Mouse (Mus musculus) bone marrow, adult 2 months (tissue): Measurements from ENCODE around the gene P4ha2. TPM values are rescaled to one million over a fixed set of nuclear protein-coding genes. Genes with fewer than 3 reads are reported as not detected.

Experiments
- H3K27ac ChIP-seq: fragments of 200-500 bp; 2 replicates; pipeline ENCODE4 v1.5.1; 2012; ENCODE audit warnings: low read depth, mild to moderate bottlenecking, control low read depth, inconsistent platforms, low read length; ENCODE audit not compliant: control insufficient read depth, poor library complexity, insufficient read depth
- H3K4me1 ChIP-seq: fragments of 200-500 bp; 2 replicates; pipeline ENCODE4 v1.6.1; 2011; ENCODE audit warnings: low read length; ENCODE audit not compliant: control insufficient read depth, insufficient read depth
- H3K4me3 ChIP-seq: fragments of 200-500 bp; replicated peaks from 2 replicates; pipeline ENCODE3; 2011; ENCODE audit warnings: mild to moderate bottlenecking, low read depth, low read length, control low read depth; ENCODE audit not compliant: control insufficient read depth
- CTCF ChIP-seq: fragments of 200-500 bp; IDR thresholded peaks from 2 replicates; pipeline ENCODE4 v1.5.1; 2011; ENCODE audit warnings: low read length, control low read depth; ENCODE audit not compliant: control insufficient read depth, insufficient read depth
- POLR2A ChIP-seq: fragments of 200-500 bp; IDR thresholded peaks from 2 replicates; pipeline ENCODE4 v1.6.1; 2011; ENCODE audit warnings: low read depth, mild to moderate bottlenecking, control low read depth, low read length, borderline replicate concordance; ENCODE audit not compliant: control insufficient read depth
- WGBS: fragments of 180-500 bp; shearing (Covaris S2); methylation state at CpG from one replicate; pipeline ENCODE4 v1.1.7; 2018; 5-methylcytosine and 5-hydroxymethylcytosine counted together
- polyA plus RNA-seq: library from polyadenylated mRNA; stranded (reverse); fragments of >200 nt; gene quantifications from 2 replicates; pipeline ENCODE4 v1.2.4, GENCODE M21; 2011; ENCODE audit warnings: low replicate concordance; ENCODE audit not compliant: missing spikeins, insufficient read depth, insufficient read length

Gene P4ha2
- polyA plus RNA-seq, 1 experiment: 5.1 TPM

GRCm38 (mm10) chr11:54075353-54075752, 24.5 kb upstream of the P4ha2 start:
- TF ChIP-seq POLR2A (no peak), CTCF (no peak)
- H3K4me3 ChIP-seq: no peak overlapping the region
- no peaks in the 10 kb centered on the region for H3K4me1 ChIP-seq
- 81% methylated on average over 6 of the region's 6 CpGs for WGBS
- H3K27ac ChIP-seq: no peak overlapping the region

GRCm38 (mm10) chr11:54076101-54076500, 23.8 kb upstream of the P4ha2 start:
- no peak overlapping the region for H3K4me3 ChIP-seq
- TF ChIP-seq POLR2A (no peak), CTCF (no peak)
- H3K27ac ChIP-seq: no peak overlapping the region
- 74% methylated on average over 1 of the region's 1 CpGs for WGBS
- no peaks in the 10 kb centered on the region for H3K4me1 ChIP-seq

- TF ChIP-seq CTCF (no peak), POLR2A (0 out of 2 replicates have a peak, but pooled peaks have one; percentile 11)
- no peak overlapping the region for H3K4me3 ChIP-seq
- H3K4me1 ChIP-seq: no peaks in the 10 kb centered on the region
- no peak overlapping the region for H3K27ac ChIP-seq
- WGBS: 57% methylated on average over 7 of the region's 7 CpGs
These were observed 19.5 kb upstream of the P4ha2 start for GRCm38 (mm10) chr11:54080435-54080834.

GRCm38 (mm10) chr11:54082725-54083124, 17.2 kb upstream of the P4ha2 start:
- TF ChIP-seq CTCF (no peak), POLR2A (no peak)
- 72% methylated on average over 5 of the region's 5 CpGs for WGBS
- H3K4me1 ChIP-seq: no peaks in the 10 kb centered on the region
- no peak overlapping the region for H3K4me3 ChIP-seq
- no peak overlapping the region for H3K27ac ChIP-seq

GRCm38 (mm10) chr11:54084976-54085375, 14.9 kb upstream of the P4ha2 start:
- H3K27ac ChIP-seq: no peak overlapping the region
- 89% methylated on average over 1 of the region's 1 CpGs for WGBS
- H3K4me1 ChIP-seq: no peaks in the 10 kb centered on the region
- TF ChIP-seq POLR2A (no peak), CTCF (no peak)
- H3K4me3 ChIP-seq: no peak overlapping the region

- 67% methylated on average over 5 of the region's 5 CpGs for WGBS
- H3K4me1 ChIP-seq: no peaks in the 10 kb centered on the region; the same call in 1 of the 2 replicates
- no peak overlapping the region for H3K27ac ChIP-seq
- no peak overlapping the region for H3K4me3 ChIP-seq
- TF ChIP-seq CTCF (no peak), POLR2A (no peak)
These were observed 14.1 kb upstream of the P4ha2 start for GRCm38 (mm10) chr11:54085816-54086215.

- WGBS: 21% methylated on average over 7 of the region's 7 CpGs
- Histone ChIP-seq H3K4me3 (peak overlapping the region; percentile 25), H3K27ac (no peak overlapping the region), H3K4me1 (peaks cover 2% of the 10 kb centered on the region; the same call in 1 of the 2 replicates)
- no peak for TF ChIP-seq CTCF
- no peak for TF ChIP-seq POLR2A
These were observed 11.5 kb upstream of the P4ha2 start for GRCm38 (mm10) chr11:54088253-54088946.

GRCm38 (mm10) chr11:54088947-54089317, 11.0 kb upstream of the P4ha2 start:
- 55% methylated on average over 5 of the region's 5 CpGs for WGBS
- Histone ChIP-seq H3K27ac (no peak overlapping the region), H3K4me1 (peaks cover 2% of the 10 kb centered on the region; the same call in 1 of the 2 replicates), H3K4me3 (no peak overlapping the region)
- peak; percentile 38 for TF ChIP-seq CTCF
- no peak for TF ChIP-seq POLR2A

- peaks cover 2% of the 10 kb centered on the region; the same call in 1 of the 2 replicates for H3K4me1 ChIP-seq
- no peak for TF ChIP-seq POLR2A
- TF ChIP-seq CTCF: no peak
- no peak overlapping the region for H3K4me3 ChIP-seq
- H3K27ac ChIP-seq: no peak overlapping the region
- 88% methylated on average over 1 of the region's 1 CpGs for WGBS
These were observed 9.6 kb upstream of the P4ha2 start for GRCm38 (mm10) chr11:54090091-54090879.
